Mouse (Mus musculus): ENCODE measurements around the gene Rnft2.
A peak's percentile ranks its signal among the peaks of the same experiment; 100 is the strongest.

Gene Rnft2

DNA sequence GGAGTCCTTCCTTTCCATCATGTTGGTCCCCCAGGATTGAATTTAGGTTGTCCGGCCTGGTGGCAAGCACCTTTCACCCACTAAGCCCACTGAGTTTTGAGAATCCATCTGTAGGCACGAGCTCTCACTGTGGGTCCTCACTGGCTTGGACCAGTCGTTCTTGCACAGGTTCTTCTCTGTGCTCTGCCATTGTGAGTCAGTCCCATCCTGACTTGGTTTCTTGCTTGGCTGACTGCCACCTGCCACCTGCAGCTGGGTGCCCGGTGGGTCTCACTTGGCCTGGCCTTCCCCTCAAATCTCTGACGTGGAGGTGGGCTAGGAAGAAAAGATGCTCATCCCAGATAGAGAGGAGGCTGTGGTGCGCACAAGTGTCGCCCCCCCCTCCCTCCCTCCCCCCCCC, 6.1 kb upstream of the Rnft2 start:
- DNase-seq (ENCODE audit: low spot score in 2 of 2), result no peak

DNA sequence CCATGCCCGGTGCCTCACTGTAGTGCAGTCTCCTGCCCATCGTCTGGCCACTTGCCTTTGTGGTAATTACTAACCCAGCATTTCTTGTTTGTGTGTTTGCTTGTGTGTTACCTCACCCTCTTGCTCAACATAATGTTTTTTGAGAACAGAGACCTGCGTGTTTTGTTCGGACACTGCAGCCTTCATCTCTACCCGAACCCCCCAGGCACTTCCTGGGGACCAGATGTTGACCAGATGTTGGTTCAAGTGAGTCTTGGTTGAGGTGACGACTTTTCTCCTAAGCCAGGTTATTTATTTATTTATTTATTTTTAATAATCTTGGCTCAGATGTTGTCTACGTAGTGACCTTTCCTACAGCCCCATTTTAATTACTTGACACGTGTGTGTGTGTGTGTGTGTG, 2.5 kb upstream of the Rnft2 start:
- no peak for DNase-seq (ENCODE audit: low spot score in 2 of 2)

DNA sequence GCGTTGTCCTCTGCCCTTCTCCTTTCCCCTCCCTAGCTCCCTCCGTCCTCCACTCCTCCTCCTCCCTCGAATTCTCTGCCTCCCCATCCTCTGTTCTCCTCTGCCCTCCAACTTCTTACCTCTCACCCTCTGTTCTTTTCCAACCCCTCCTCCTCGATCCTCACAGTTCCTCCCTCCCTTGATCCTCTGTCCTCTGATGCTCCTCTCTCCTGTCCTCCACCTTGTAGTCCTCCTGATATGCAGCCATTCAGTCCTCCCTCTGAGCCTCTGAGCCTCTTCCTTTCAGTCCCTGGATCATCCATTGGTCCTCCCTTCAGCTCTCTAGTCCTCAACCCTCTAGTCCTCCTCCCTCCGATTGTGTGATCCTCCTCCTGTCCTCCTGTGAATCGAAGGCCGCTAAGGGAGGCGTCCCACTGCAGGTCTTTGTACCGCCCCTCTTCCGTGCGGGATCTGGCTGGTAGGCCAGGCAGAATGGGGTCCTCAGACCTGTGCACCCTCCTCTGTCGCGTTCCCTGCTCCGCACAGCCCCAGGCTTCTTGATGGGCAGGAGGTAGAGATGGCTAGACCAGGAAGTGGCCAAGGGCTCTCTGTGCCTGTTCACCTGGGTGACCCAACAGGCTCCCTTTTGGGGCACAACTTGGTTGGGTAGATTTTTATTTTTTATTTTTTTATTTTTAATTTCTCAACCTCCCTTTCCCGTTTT, 841 bp upstream of the Rnft2 start:
- DNase-seq (ENCODE audit: low spot score in 2 of 2), result peak in 1 of 2 experiments; percentile 25

DNA sequence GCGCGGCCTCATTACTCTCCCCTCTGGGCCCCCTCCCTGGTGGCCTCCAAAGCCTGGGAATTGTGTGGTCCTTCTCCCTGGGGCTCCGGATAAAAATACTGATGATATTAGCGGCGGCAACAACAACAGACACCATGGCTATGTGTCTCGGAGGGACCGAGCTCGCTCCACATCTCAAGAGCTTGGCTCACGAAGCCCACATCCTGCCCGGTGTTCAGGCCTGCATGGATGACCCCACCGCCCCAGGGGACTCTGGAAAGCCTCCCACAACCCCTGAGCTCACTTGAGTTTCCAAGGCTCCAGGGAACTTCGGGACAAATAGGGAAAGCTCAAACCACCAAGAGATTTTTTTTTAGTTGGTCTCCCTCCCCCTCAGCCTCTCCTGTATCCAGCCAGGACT, 5.2 kb downstream of the Rnft2 start:
- DNase-seq (ENCODE audit: low spot score in 2 of 2), result no peak

DNA sequence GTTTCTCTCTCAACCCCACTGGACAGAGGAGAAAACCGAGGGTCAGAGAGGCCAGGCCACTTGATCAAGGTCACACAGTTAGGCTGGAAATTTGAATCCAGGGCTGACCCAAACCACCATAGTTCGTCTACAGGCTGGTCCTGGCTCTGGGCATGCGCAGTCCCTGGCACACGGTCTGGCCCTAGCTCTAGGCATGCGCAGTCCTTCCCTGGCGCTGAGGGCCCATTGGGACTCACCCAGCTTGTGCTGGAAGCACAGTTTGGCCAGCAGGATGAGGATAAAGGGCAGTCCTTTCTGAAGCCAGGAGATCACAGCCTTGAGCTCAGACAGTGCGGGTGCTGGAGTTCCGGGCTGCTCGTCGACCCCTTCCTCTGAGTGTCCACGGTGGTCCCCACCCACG, 8.0 kb downstream of the Rnft2 start:
- no peak for DNase-seq (ENCODE audit: low spot score in 2 of 2)

DNA sequence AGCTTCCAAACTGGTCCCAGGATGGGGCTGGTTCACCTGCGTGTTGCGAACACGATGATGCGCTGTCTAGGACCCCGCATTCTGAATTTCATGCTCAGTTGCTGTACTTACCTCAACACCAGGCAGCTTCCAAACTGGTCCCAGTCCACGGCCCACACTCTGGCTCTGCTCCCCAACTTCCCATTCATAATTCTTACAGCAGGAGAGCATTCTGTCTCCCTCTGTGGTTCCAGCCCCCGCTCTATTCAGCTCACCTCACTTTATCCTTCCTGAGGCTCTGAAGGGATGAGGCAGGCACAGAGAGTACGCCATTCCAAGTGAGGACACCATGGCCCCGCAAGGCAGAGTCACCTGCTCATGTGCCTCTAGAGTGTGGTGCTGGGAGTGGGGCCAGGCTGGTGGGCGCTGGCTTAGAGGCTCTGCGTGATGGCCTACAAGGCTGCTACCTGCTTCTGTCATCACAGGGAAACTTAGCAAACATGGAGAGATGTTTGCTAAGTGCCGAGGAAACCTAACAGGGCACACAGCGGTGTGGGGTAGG, 14.8 kb downstream of the Rnft2 start:
- peak in 1 of 2 experiments; percentile 59 for DNase-seq (ENCODE audit: low spot score in 2 of 2)

DNA sequence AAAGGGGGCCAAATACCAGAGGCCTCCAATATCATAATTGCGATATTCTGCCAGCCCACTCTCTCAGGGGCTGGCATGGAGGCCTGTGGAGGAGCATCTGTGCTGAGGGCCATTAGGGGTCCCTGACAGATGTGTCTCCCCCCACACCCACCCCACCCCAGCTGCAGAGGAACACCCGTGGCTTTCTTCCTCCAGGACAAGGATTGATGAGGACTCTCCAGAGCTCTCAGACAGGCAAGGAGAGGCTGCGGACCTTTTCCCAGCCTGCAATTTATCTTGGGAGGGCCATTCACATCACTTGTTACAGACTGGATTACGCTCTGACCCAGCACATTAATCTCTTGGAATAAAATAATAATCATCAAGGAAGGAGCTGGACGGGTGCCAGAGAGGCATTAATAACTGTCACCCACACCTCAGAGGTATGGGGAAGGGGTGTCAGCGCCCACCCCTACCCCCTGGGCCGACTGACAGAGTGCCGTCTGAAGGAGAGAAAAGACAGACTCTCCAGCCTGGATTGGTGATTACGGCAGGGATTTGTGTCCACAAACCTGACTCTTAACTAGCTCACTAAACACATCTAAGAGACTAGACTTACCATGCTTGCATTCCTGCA, 21.7 kb downstream of the Rnft2 start:
- DNase-seq (ENCODE audit: low spot score in 2 of 2), result no peak

DNA sequence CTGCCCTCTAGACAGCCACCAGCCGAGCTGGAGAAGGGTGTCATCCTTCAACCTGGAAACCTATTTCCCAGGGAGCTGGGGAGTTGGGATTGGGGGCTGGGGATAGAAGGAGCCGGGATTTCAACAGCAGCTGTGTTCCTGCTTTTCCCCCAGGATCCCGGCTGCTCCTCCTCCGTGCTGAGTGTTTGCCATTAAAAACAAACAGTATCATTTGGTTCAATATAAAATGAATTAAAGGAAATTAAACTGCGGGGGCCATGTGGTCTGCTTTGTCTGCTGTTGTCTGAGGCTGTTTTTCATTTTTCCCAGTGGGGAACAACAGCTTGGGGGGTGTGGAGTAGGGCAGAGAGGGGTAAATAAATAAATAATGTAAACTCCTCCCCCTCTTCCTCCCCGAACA, 27.5 kb downstream of the Rnft2 start:
- no peak for DNase-seq (ENCODE audit: low spot score in 2 of 2)

DNA sequence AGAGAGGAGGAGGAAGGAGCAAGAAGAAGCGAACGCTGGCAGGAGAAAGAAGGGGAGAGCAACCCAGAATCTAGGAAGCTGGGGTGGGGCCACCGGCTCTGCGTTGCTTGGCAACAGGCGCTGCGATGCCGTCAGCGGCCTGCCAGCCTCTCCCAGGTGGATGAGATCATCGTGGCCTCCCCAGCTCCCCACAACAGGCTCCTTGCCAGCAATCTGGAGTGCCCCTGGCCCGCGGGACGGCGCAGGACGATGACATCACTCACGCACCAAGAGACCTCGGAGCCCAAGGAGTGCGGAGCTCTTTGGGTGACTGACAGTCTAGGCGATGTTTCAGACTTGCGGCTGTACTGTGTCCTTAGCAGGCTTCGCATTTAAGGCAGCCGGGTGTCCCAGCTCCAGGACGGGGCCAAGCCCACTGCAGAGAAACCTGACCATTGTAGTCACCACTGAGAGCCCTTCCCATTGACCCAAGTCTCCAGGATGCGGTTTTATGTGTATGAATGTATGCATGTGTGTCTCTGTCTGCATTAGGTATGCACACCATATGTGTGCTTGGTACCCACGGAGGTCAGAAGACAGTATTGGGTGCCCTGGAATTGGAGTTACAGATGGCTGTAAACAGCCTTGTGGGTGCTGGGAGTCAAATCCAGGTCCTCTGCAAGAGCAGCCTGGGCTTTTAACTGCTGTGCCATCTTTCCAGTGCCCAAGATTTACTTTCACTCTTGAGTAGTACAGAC, 30.3 kb downstream of the Rnft2 start:
- DNase-seq (ENCODE audit: low spot score in 2 of 2), result peak; percentile 77 to 88

DNA sequence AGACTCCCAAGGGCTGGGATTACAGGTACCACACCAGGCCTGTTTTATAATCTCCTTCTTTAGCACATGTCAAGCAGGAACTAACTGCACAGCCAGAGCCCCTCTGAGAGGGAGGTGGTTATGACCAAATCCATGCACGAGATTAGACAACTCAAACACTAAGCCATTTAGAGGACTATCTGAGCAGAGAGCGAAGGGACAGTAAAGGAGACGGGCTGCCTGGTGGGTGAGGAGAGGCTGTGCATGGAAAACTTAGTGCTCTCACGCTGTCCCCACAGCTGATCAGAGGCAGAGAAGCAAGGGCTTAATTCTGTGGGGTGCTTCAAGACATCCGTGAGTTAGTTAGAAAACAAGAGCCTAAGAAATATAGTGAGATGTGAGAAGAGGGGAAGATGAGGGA, 30.9 kb downstream of the Rnft2 start:
- no peak for DNase-seq (ENCODE audit: low spot score in 2 of 2)

DNA sequence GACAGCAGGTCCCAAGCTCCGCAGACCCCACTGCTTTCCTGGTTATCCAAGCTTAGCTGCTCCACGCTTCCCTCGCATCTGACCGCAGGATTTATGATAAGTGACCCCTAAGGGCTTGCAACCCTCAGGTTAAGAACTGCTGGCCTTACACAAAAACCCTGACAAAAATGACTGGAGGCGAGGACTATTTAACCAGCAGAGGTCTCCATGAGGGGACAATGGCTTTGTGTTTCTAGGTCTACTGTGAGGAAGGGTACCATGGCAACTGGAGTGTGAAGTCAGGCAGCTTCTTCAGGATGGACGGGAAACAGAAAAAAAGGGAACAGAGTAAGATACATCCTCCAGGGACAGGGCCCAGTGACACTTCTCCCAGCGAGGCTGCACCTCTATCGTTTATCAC, 39.1 kb downstream of the Rnft2 start:
- no peak for DNase-seq (ENCODE audit: low spot score in 2 of 2)

DNA sequence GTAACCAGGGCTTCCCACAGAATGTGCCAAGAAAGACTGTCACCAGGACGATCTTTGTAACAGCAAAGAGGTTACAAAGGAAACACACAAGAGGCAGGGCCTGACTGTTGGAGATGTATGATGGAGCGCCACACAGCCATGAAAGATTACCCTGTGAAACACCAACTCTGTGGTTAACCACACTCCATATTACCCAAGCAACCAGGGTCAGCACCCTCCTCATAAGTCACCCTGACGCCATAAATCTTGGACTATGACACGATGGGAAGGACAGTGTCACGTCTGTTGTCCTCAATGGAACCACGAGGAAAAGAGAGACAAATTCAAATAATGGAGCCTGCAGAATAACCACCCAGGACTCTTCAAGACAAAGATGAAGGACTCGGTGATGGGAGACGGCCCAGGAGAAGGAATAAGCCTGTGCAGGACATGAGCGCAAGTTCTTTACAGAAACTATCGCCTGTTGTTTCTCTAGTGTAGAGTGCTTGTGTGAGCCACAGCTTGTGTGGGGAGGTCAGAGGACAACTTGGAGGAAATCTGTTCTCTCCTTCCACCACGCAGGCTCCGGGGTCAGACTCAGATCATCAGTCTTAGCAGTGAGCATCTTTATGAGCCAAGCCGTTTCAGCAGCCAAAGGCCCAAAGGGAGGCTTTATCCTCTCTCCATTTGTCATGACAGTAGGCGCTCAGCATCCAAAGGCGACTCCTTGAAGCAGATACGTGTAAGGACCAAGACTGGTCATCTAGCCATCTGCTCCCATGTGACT, 40.1 kb downstream of the Rnft2 start:
- no peak for DNase-seq (ENCODE audit: low spot score in 2 of 2)

DNA sequence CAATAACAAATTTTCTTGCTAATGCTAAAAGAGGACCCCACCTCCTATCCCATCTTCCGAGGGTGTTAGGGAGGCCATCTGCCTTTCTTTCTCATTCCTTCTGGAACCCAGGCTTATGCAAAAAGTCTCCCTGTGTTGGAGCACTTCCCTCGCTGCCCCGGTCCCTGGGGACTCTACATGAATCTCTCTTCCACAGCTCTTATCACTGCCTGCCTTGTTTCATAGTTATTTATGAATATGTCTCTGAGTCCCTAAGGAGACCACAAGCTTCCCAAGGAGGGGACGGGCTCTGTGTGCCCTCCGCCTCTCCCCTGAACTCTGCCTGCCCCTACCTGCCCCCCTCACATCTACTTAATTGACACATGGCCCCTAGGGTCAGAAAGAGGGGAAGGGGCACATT, 45.2 kb downstream of the Rnft2 start:
- no peak for DNase-seq (ENCODE audit: low spot score in 2 of 2)

DNA sequence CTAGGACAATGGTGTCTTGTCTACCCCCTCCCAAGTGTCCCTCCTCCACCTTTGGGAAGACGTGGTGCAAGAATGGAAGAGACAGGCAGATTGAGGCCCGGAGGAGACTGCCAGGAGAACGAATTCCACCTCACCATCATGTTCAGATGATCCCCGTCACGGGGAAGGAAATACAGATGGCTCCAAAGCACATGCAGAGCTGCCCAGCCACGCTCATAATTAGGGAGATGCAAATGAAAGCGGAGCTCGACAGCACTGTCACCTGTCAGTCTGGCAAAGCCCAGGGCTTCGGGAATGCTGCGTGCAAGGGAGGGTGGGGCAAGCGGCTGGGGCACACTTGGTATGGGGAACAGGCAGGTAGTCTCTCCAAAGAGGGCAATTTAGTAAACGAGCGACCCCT, 47.5 kb downstream of the Rnft2 start:
- no peak for DNase-seq (ENCODE audit: low spot score in 2 of 2)

DNA sequence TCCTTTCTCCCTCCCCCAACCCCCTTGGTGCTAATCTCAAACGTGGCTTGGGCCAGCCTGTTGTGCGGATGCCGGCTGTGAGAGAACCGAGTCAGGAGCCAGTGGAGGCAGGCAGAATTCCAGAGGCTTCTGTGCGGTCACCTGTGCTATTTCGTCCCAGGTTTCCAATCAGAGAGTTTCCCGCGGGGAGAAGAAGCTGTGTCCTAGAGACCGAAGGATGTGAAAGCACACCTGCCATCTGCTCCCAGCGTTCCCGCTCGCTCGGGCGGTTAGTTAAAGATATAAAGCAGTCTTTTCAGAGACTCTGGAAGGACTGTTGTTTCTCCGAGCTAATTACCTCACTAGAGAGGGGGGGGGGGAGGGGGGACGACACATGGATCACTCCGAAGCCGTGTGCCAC, 52.7 kb downstream of the Rnft2 start:
- peak in 1 of 2 experiments; percentile 37 for DNase-seq (ENCODE audit: low spot score in 2 of 2)

DNA sequence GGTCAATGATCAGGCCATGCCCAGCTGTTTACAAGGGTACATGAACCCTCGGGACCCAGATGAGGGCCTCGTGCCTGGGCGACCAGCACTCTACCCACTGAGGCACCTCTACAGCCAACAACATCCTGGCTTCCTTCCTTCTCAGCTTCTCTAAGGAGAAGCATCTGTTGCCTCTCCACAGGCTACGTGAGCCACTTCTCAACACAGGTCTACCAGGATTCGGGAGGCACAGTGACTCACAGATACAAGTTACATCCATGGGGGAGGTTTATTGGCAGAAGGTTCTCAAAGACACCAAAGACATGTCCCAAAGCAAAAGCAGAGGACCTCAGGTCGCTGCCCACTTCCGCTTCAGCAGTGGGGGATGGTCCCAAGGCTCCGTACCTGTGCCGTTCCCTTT, 54.4 kb downstream of the Rnft2 start:
- no peak for DNase-seq (ENCODE audit: low spot score in 2 of 2)

DNA sequence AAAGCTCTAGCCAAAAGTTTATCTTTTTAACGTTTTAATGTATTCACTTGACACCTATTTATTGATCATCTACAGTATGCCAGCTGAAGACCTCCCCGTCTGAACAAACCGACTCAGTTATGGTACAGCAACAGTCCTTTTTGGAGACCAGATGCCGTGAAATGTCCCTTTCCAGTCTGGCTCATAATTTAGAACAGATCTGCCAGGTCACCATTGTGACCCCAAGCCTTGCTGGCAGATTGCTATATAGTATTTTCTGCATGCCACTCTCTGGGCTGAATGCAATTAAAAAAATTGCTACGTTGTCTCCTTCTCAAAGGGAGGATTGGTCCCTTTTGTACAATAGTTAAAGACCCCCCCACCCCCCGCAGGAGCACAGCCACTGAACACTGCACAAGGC, 56.6 kb downstream of the Rnft2 start:
- DNase-seq (ENCODE audit: low spot score in 2 of 2), result no peak

DNA sequence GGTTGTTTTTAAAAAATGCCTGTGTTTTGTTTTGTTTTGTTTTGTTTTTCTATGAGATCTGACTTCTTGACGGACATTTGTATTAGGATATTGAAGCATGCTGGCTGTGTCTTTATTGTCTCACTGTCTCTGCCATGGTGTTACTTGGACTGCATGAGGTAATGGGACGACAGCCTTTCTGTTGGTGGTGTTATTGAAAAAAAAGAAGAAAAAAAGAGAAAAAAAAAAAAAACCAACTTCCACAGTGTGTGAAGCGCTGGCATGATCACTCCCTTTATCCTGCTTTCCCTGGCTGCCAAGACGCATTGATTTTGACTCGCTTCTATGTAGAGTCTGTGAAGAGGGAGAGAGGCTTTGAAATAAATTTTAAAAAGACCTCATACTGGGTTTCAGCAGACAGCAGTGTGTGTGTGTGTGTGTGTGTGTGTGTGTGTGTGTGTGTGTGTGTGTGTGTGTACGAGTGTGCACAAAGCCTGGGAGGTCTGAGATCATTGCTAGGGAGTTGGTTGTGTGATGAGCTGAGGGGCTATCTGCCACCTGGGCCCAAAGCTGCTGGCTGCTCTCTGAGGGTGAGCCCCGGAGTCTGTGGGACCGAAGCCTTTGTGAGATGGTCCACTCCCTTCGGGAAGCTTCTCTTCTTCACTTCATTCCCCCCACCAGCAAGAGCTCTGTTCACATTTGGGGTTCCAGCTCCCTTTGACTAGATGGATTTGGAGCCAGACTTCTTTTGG, 57.8 kb downstream of the Rnft2 start:
- DNase-seq (ENCODE audit: low spot score in 2 of 2), result no peak

DNA sequence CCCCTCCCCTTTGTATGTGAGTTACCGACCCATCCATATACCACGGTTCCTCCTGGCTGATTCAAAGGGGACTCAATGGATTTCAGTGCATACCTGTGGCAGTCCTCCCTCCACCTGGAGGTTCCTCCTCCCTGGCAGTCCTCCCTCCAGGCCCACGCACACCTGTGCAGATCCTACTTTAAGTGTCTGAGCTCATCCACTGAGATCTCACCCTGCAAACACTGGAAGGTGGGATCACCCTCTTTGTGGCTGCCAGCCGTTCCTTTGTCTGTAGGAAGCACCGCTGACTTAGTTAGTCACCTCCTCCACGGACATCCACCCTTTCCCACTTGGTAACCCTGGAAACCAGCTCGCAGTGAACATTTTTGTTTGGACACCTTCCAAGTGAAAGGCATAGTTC, 67.3 kb downstream of the Rnft2 start:
- DNase-seq (ENCODE audit: low spot score in 2 of 2), result peak in 1 of 2 experiments; percentile 55

DNA sequence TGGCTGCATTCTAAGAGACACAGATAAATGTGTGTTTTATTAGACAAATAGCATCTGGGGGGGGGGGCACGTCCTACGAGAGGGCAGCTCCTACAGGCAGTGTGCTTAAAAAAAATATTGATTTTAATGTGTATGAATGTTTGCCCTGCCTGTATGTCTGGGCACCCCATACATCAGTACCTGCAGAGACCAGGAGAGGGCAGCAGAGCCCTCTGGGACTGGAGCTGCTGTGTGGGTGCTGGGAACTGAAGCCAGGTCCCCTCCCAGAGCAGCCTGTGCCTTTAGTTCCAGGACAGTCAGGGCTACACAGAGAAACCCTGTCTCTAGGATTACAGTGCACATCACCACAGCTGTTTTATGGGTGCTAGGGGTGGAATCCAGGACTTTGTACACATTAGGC, 69.8 kb downstream of the Rnft2 start:
- no peak for DNase-seq (ENCODE audit: low spot score in 2 of 2)

DNA sequence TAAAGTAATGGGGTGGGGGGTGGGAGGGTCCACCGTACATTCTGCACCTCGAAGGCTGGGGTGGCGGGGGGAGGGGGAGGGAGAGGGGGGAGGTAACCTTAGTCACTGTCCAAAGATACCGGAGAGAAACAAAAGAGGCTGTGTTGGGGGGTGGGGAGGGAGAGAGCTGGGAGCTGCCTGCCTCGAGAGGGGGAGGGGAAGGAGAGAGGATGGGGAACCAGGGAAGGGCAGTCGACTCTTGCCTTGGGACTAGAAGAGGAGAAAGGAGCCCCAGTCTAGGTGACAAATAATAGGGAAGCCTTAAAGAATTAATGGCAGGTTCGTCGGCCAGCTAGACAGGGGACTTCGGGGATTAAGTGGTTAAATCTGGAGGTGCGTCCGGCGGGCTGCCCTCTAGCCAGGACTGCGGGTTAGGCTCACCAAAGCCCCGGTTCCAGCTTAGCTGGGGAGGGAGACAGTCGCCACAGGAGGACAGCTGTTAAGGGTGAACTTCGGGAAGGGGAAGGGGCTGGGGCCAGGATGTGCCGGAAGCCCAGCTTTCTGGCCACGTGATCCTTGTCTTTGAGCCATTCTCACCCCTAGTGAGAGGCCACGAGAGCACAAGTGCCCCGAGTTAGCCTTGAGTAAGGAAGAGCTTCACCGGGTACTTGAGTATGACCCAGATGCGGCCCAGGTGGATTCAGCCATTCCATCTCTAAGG, 70.5 kb downstream of the Rnft2 start:
- no peak for DNase-seq (ENCODE audit: low spot score in 2 of 2)

Measured in left cerebral cortex, adult 9 months (tissue).